Mouse (Mus musculus): ENCODE results near the gene Slc25a21.

DNA sequence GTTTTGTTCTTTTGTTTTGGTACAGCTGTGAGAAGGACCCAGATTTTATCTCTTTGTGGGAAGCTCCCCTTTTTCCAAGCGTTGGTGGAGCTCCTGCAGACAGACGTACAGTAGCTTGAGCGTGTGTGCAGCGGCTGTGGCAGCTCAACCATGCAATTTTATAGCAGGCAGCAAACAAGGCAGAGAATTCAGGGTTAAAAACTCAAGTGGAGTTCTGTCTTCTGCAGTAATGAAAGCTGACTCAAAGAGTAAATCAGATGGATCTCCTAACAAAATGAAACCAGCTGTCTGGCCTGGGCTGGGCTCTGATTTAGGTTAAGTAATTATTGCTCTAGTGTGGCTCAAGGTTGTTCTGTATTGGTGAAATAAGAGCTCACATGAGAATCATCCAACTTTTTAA is 120.7 kb downstream of the Slc25a21 start:
- TF ChIP-seq CTCF (IDR thresholded peaks at IDR 0.05; ENCODE audit: control insufficient read depth, insufficient read depth, insufficient read length) (no peak), MAX (IDR thresholded peaks at IDR 0.05) (no peak), FOSL1 (IDR thresholded peaks at IDR 0.05; ENCODE audit: insufficient read depth, low read length, poor library complexity, severe bottlenecking) (no peak), MYOG (IDR thresholded peaks at IDR 0.05; ENCODE audit: control insufficient read depth, extremely low read depth, insufficient read length) (no peak), CEBPB (IDR thresholded peaks at IDR 0.05; ENCODE audit: low read depth) (no peak), MYOD1 (IDR thresholded peaks at IDR 0.05; ENCODE audit: control insufficient read depth, insufficient read length, low read depth) (no peak)

Measured in C2C12 (cell line).